Mouse (Mus musculus) embryonic facial prominence, embryonic 12.5 days (tissue): ENCODE measurements around the gene Atp8b2. TPM values are rescaled to one million over a fixed set of nuclear protein-coding genes. Genes with fewer than 3 reads are reported as not detected.

Experiments
- ATAC-seq: fragments of 200-750 bp; cut with Nextera tagmentation; 2 replicates; pipeline ENCODE4 v1.8.0; 2017; ENCODE audit not compliant: insufficient number of reproducible peaks, insufficient read depth, low FRiP score, low TSS enrichment
- H3K27ac ChIP-seq: fragments of 300-500 bp; sonication (generic); 2 replicates; pipeline ENCODE4 v1.5.1; 2016; ENCODE audit warnings: mild to moderate bottlenecking
- H3K27me3 ChIP-seq: fragments of 300-500 bp; sonication (generic); 2 replicates; pipeline ENCODE4 v1.6.1; 2016; ENCODE audit warnings: mild to moderate bottlenecking, moderate library complexity
- H3K36me3 ChIP-seq: fragments of 300-500 bp; sonication (generic); 2 replicates; pipeline ENCODE4 v1.6.1; 2016; ENCODE audit warnings: mild to moderate bottlenecking
- H3K4me1 ChIP-seq: fragments of 300-500 bp; sonication (generic); 2 replicates; pipeline ENCODE4 v1.6.1; 2016
- H3K4me2 ChIP-seq: fragments of 300-500 bp; sonication (generic); replicated peaks from 2 replicates; pipeline ENCODE4 v1.6.1; 2016; ENCODE audit warnings: mild to moderate bottlenecking, moderate library complexity
- H3K4me3 ChIP-seq: fragments of 300-500 bp; sonication (generic); 2 replicates; pipeline ENCODE4 v1.5.1; 2016; ENCODE audit warnings: mild to moderate bottlenecking
- H3K9ac ChIP-seq: fragments of 300-500 bp; sonication (generic); 2 replicates; pipeline ENCODE4 v1.6.1; 2016; ENCODE audit warnings: mild to moderate bottlenecking, moderate library complexity
- H3K9me3 ChIP-seq: fragments of 300-500 bp; sonication (generic); 2 replicates; pipeline ENCODE4 v1.6.1; 2016; ENCODE audit warnings: mild to moderate bottlenecking, moderate library complexity
- WGBS: fragments of 180-500 bp; shearing (Covaris S2); methylation state at CpG from one replicate; pipeline ENCODE4 v1.1.7; 2016; 5-methylcytosine and 5-hydroxymethylcytosine counted together
- polyA plus RNA-seq: library from polyadenylated mRNA; unstranded; fragments of >200 nt; fragmentation: Nextera tagmentation; extraction: Ambion mirVana; gene quantifications from 2 replicates; pipeline ENCODE4 v1.2.1, GENCODE M21; 2016

Atp8b2 gene
- 19.1 and 22.9 TPM in 2 replicates for polyA plus RNA-seq

DNA sequence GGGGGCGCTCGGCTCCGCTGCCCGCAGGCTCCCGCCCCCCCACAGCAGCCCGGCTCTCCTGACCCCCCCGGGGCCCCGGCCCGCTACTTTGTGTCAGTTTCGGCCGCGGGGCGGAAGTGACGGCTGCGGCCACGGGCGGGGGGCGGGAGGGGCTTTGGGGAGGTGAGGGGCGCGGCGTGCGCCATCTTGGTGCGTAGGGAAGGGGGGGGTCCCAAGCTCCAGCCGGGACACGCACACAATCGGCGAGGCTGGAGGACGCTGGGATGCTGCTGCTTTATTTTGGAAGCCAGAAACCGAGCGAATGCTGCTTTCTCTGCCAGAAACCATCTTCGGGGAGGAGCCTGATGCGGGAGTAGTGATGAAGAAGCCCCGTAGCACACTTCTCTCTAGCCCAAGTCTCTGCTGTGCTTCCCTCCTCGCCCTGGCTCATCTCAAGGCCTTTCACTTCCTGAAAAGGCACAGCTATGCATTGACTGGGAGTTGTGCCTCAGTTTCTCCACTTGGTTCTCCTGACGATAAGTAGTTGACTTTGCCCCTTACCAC, at the start of gene Atp8b2:
Gene Atp8b2 (minus strand): TSS at position 288 of the 543 bp plus-strand sequence.
- WGBS, result under 1% methylated on average over 31 of the region's 35 CpGs
- H3K4me1 ChIP-seq, result peaks cover 37% of the 10 kb centered on the region
- peak within 1 kb of the TSS; percentile 77 for H3K4me2 ChIP-seq
- no peaks in the 10 kb centered on the region for H3K9me3 ChIP-seq
- no peaks in the 10 kb centered on the region for H3K27me3 ChIP-seq
- H3K4me3 ChIP-seq, result peak within 1 kb of the TSS; percentile 96
- peaks cover 14% of the 10 kb centered on the region for H3K36me3 ChIP-seq
- H3K27ac ChIP-seq, result peak within 1 kb of the TSS; percentile 95
- peak within 1 kb of the TSS; percentile 93 for H3K9ac ChIP-seq
- peak; percentile 36; the same call in 1 of the 2 replicates for ATAC-seq

DNA sequence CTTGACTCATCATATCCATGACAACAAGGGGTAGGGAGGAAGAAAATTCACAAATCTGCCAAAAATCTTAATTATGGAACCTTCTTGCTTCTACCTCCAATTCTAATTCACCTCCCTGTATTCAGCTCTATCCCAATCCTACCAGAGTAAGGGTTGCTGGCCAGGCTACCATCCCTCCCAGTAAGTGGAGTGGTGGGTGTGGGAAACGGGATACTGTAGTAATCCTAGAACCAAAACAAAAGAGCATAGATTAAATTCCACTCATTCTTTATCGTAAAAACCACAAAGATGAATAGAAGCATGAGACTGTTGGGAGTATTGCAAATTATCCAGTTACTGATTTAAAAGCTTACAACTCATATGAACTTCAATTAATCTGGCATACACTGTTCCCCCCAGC, 47.0 kb upstream of the Atp8b2 start:
- H3K36me3 ChIP-seq, result peaks cover 88% of the 10 kb centered on the region
- WGBS, result 82% methylated on average over 2 of the region's 2 CpGs
- H3K27ac ChIP-seq, result no peak overlapping the region
- no peaks in the 10 kb centered on the region for H3K27me3 ChIP-seq
- no peak overlapping the region for H3K4me2 ChIP-seq
- ATAC-seq, result no peak
- H3K4me1 ChIP-seq, result no peaks in the 10 kb centered on the region
- no peaks in the 10 kb centered on the region for H3K9me3 ChIP-seq
- H3K9ac ChIP-seq, result no peak overlapping the region
- H3K4me3 ChIP-seq, result no peak overlapping the region

DNA sequence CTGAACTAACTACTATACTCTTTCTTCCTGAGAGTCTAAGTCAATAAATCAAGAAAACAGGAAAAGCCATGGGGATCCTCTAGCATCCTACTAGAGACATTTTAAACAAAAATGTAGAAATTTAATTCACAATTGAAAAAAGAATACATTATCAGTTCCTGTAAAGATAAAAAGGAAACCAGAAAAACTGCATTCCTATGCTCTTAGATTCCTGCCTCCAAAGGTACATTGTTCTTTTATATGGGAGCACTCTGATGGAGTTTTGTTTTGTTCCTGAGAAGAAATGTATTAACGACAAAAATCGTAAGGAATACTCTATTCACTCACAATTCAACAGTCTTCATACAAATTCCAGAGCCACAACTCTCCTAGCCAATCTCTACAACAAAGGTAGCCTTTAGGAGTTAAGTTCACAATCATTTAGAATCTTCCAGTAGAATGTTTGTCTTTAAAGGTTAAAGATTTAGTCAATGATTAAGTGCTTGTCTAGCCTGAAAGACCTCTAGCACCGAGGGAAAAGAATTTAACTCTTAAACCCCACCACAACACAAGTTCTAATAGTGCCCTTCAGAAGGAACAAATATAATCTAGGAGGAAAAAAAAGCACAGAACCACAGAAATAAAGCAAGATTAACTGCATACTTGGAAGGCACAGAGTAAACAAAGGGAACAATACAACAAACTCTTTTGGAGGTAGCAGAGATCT, 40.9 kb upstream of the Atp8b2 start:
- H3K4me2 ChIP-seq, result no peak overlapping the region
- peaks cover 7% of the 10 kb centered on the region for H3K4me1 ChIP-seq
- no peak for ATAC-seq
- H3K27me3 ChIP-seq, result no peaks in the 10 kb centered on the region
- no peak overlapping the region for H3K4me3 ChIP-seq
- H3K36me3 ChIP-seq, result peaks cover 68% of the 10 kb centered on the region
- H3K27ac ChIP-seq, result no peak overlapping the region
- H3K9me3 ChIP-seq, result no peaks in the 10 kb centered on the region
- 83% methylated on average over 3 of the region's 3 CpGs for WGBS
- no peak overlapping the region for H3K9ac ChIP-seq

DNA sequence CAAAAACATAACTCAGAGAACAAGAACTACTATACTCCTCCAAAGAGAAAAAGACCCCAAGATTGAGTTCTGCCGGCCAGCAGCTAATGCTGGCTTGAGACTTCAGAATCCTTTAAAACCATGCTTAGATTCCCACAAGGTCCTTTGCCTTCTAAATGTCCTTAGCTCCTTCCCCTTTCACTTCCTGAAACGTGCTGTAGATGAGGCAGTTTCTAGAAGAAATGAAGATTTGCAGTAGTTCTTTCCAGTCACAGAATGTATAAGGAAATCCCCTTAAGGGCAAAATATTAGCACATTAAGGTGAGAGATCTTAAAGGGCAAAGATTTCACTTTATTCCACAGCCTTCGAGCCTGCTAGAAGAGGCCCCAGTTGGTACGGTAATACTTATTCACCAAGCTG, 36.5 kb upstream of the Atp8b2 start:
- Histone ChIP-seq H3K4me3 (no peak overlapping the region), H3K36me3 (peaks cover 45% of the 10 kb centered on the region), H3K27ac (peak overlapping the region; percentile 98), H3K9me3 (no peaks in the 10 kb centered on the region), H3K9ac (0 out of 2 replicates have a peak overlapping the region, but pooled peaks have one; percentile 85), H3K27me3 (no peaks in the 10 kb centered on the region), H3K4me1 (peaks cover 16% of the 10 kb centered on the region), H3K4me2 (peak overlapping the region; percentile 78)
- 87% methylated on average over 4 of the region's 4 CpGs for WGBS
- no peak for ATAC-seq

DNA sequence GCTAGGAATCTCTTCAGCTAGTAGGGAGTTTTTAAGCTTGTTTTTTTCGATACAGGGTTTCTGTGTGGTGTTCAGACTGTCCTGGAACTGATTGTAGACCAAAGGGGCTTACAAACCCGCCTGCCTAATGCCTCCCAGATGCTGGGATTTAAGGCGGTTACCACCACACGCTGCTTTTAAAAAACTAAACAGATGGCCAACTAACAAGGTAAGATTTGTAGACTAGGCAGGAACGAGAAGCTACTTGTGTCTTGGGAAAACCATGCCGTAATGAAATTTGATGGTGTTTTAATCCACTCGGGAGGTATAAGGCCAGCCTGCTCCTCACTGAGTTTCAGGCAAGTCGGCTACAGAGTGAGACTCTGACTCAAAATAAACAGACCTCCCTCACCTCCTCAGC, 35.8 kb upstream of the Atp8b2 start:
- peak; percentile 77 for ATAC-seq
- Histone ChIP-seq H3K36me3 (peaks cover 44% of the 10 kb centered on the region), H3K9me3 (no peaks in the 10 kb centered on the region), H3K4me2 (peak overlapping the region; percentile 78), H3K9ac (peak overlapping the region; percentile 85), H3K4me1 (peaks cover 16% of the 10 kb centered on the region), H3K27ac (peak overlapping the region; percentile 98), H3K27me3 (no peaks in the 10 kb centered on the region), H3K4me3 (peak overlapping the region; percentile 84)
- WGBS, result 7% methylated on average over 8 of the region's 8 CpGs

DNA sequence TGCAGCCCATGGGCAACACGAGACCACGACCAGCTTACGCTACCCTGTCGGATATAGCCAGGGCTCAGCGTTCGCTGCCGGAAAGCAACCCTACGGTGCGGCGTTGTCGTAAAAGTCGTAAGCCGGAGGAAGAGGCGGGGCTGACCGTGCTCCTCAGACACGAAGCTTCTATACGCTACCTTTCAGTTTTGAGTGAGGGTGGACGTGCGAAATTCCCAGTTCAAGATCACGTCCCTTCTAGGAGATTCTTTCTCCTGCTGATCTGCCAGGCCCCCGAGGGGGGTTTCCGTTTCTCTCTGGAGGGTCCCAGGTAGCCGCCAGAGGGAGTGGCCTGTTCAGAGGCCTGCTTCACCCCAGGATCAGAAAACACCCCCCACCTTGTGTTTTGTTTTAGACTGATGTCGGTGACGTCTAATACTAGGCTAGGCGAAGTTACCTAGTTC, 35.3 kb upstream of the Atp8b2 start, which contains the start of gene Hax1:
Gene Hax1 (minus strand): TSS at position 169 of the 443 bp plus-strand sequence.
- H3K9me3 ChIP-seq, result no peaks in the 10 kb centered on the region
- H3K4me3 ChIP-seq, result peak within 1 kb of the TSS; percentile 84
- peak; percentile 77 for ATAC-seq
- WGBS, result under 1% methylated on average over 26 of the region's 26 CpGs
- peak within 1 kb of the TSS; percentile 78 for H3K4me2 ChIP-seq
- H3K36me3 ChIP-seq, result peaks cover 47% of the 10 kb centered on the region
- H3K9ac ChIP-seq, result peak within 1 kb of the TSS; percentile 85
- no peaks in the 10 kb centered on the region for H3K27me3 ChIP-seq
- peak within 1 kb of the TSS; percentile 98 for H3K27ac ChIP-seq
- H3K4me1 ChIP-seq, result peaks cover 16% of the 10 kb centered on the region

DNA sequence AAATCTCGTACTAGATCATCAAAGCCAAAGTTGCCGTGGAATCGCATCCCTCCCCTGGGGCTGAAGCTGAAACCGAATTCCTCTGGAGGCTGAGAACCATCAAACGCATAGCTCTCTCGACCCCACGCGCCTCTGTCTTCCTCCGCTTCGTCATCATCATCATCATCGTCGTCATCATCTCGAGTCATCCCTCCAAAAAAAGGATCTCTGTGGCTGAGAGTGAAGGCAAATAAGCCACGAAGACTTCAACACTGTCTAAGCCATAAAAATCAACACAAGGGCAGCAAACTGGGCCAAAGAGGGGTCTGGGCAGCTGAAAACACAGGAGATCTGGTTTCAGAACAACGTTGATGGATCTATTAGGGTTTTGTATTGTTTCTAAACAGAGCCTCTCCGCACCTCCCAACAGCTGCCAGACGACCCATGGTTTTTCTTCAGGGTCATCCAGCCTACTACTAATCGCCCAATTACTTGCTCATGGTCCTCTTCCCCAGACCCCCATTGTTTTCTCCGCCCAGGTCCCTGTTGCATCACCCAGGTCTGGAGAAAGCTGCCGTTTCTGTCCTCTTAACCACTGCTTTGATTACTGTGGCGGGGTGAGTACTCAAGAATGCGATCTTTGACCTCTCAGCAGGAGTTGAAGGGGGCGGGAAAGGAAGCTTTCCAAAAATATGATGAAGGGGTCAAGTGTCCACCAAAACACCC, 34.6 kb upstream of the Atp8b2 start:
- WGBS, result 3% methylated on average over 23 of the region's 23 CpGs
- H3K27ac ChIP-seq, result peak overlapping the region; percentile 98
- ATAC-seq, result no peak
- H3K27me3 ChIP-seq, result no peaks in the 10 kb centered on the region
- peak overlapping the region; percentile 78 for H3K4me2 ChIP-seq
- peaks cover 16% of the 10 kb centered on the region for H3K4me1 ChIP-seq
- peak overlapping the region; percentile 85 for H3K9ac ChIP-seq
- H3K36me3 ChIP-seq, result peaks cover 43% of the 10 kb centered on the region
- no peaks in the 10 kb centered on the region for H3K9me3 ChIP-seq
- H3K4me3 ChIP-seq, result peak overlapping the region; percentile 84

DNA sequence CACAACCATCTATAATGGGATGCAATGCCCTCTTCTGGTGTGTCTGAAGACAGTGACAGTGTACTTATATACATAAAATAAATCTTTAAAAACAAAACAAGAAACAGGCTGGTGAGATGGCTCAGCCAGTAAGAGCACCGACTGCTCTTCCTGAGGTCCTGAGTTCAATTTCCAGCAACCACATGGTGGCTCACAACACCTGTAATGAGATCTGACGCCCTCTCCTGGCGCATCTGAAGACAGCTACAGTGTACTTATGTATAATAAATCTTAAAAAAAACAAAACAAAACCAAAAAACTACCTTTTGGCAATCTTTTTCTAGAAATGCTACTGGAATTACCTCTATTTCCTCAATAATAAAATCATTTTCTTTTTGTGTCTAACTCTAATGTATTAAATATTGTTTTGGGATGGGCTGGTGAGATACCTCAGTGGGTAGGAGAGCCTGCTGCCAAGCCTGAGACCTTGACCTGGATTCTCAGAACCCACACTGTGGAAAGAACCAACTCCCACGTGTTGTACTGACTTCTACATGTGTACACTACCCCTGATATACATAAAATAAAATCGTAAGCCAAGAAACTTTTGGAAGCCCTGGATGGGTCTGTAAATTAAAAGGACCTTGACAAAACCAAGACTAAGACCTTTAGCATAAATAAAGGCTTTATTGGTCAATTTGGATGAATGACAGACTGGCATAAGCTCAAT, 31.7 kb upstream of the Atp8b2 start:
- H3K4me2 ChIP-seq, result no peak overlapping the region
- no peak overlapping the region for H3K4me3 ChIP-seq
- H3K36me3 ChIP-seq, result peaks cover 20% of the 10 kb centered on the region
- H3K4me1 ChIP-seq, result peaks cover 16% of the 10 kb centered on the region
- H3K27me3 ChIP-seq, result no peaks in the 10 kb centered on the region
- no peak overlapping the region for H3K9ac ChIP-seq
- H3K27ac ChIP-seq, result no peak overlapping the region
- ATAC-seq, result no peak
- H3K9me3 ChIP-seq, result no peaks in the 10 kb centered on the region
- WGBS, result 93% methylated on average over 5 of the region's 5 CpGs

DNA sequence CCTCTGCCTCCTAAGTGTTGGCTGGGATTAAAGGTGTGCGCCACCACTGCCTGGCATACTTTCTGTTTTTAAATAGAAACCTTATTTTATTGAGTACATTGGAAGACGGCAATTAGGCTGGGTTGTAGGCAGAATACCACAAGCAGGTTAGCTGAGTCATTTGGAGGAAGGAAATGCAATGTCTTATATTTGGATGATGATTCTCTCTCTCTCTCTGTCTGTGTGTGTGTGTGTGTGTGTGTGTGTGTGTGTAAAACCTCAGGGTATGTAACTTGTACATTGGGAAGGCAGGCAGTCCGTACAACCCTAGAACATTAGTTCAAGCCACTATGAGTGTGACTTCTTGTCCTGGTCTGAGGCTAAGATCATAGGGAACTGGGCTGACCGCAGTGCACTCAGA, 24.5 kb upstream of the Atp8b2 start:
- no peak for ATAC-seq
- Histone ChIP-seq H3K4me1 (no peaks in the 10 kb centered on the region), H3K9ac (no peak overlapping the region), H3K36me3 (no peaks in the 10 kb centered on the region), H3K27me3 (no peaks in the 10 kb centered on the region), H3K4me2 (no peak overlapping the region), H3K9me3 (no peaks in the 10 kb centered on the region), H3K4me3 (no peak overlapping the region), H3K27ac (no peak overlapping the region)
- 91% methylated on average over 4 of the region's 4 CpGs for WGBS

DNA sequence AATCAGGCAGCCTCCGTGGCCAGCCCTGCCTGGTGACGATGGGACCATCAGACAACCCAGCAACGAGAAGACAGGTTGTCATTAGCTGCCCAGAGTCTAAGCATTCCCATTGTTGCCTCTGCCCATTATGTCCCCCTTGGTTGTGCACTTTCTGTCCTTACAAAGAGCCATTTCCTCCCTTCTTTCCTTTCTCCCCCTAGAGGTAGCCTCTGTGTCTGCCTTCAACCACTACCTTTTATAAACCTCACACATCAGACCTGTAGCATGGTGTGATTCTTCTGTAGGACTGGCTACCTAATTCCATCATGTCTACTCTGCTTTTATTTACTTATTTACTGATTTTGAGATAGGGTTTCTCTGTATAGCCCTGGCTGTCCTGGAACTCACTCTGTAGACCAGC, 23.9 kb upstream of the Atp8b2 start:
- no peak overlapping the region for H3K9ac ChIP-seq
- no peak overlapping the region for H3K4me2 ChIP-seq
- ATAC-seq, result no peak
- H3K36me3 ChIP-seq, result no peaks in the 10 kb centered on the region
- no peak overlapping the region for H3K4me3 ChIP-seq
- no peak overlapping the region for H3K27ac ChIP-seq
- H3K9me3 ChIP-seq, result no peaks in the 10 kb centered on the region
- H3K27me3 ChIP-seq, result no peaks in the 10 kb centered on the region
- 67% methylated on average over 3 of the region's 3 CpGs for WGBS
- no peaks in the 10 kb centered on the region for H3K4me1 ChIP-seq

DNA sequence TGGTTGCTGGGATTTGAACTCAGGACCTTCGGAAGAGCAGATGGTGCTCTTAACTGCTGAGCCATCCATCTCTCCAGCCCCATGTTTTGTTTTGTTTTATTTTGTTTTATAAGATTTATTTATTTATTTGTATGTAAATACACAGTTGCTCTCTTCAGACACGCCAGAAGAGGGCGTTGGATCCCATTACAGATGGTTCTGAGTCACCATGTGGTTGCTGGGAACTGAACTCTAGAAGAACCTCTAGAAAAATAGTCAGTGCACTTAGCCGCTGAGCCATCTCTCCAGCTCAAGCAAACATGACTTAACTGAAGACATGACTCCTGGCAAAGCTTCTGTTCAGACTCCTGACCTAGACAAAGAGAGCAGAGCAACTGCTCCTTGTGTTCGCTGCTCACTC, 19.1 kb upstream of the Atp8b2 start:
- H3K4me1 ChIP-seq, result no peaks in the 10 kb centered on the region
- ATAC-seq, result no peak
- WGBS, result 72% methylated on average over 5 of the region's 5 CpGs
- no peaks in the 10 kb centered on the region for H3K27me3 ChIP-seq
- H3K9ac ChIP-seq, result no peak overlapping the region
- no peak overlapping the region for H3K4me3 ChIP-seq
- H3K27ac ChIP-seq, result no peak overlapping the region
- H3K4me2 ChIP-seq, result no peak overlapping the region
- H3K36me3 ChIP-seq, result no peaks in the 10 kb centered on the region
- H3K9me3 ChIP-seq, result no peaks in the 10 kb centered on the region
